Comparison of ENCODE assay signal across 7 mouse cellular contexts in genomic region chr12:22745067-22745466, GRCm38 (mm10).
DNase-seq lines count a peak whose midpoint lies in the region; ATAC-seq and TF ChIP-seq lines count a peak whose summit lies in the region.
"Not testable (repeated sequence)": the region's sequence is repeated elsewhere in the genome, so short reads cannot be mapped to it uniquely, and the experiment has no call there.

No protein-coding gene starts in this region.

- WGBS in hindbrain, embryonic 11.5 days: 11% methylated on average over 23 of the region's 43 CpGs
- WGBS in kidney, postnatal 0 days: 5% methylated on average over 22 of the region's 43 CpGs
- 4% methylated on average over 38 of the region's 43 CpGs for WGBS in liver, embryonic 15.5 days (ENCODE audit: insufficient replicate concordance)
- 13% methylated on average over 28 of the region's 43 CpGs for WGBS in midbrain, postnatal 0 days
- WGBS in stomach, embryonic 14.5 days: 8% methylated on average over 33 of the region's 43 CpGs

- H3K9ac ChIP-seq in hindbrain, embryonic 11.5 days (ENCODE audit: low read depth, low read length); kidney, postnatal 0 days (ENCODE audit: low read depth, low read length); liver, embryonic 15.5 days; midbrain, postnatal 0 days (replicated peaks; ENCODE audit: low read length, poor library complexity, severe bottlenecking); stomach, embryonic 14.5 days (replicated peaks; ENCODE audit: low read depth, low read length): not testable (repeated sequence)

- not testable (repeated sequence) for H3K27ac ChIP-seq in hindbrain, embryonic 11.5 days (ENCODE audit: low read depth, low read length); kidney, postnatal 0 days; liver, embryonic 15.5 days (replicated peaks); midbrain, postnatal 0 days (ENCODE audit: low read depth, low read length); stomach, embryonic 14.5 days (ENCODE audit: low read length)

- not testable (repeated sequence) for ATAC-seq in hindbrain, embryonic 11.5 days (ENCODE audit: low FRiP score); kidney, postnatal 0 days (replicated peaks; ENCODE audit: low FRiP score, low read depth); liver, embryonic 15.5 days (ENCODE audit: insufficient read depth); midbrain, postnatal 0 days (ENCODE audit: low FRiP score); stomach, embryonic 14.5 days (ENCODE audit: insufficient number of reproducible peaks, insufficient read depth, low FRiP score, low read depth)

- TF ChIP-seq CTCF in kidney, postnatal 0 days (IDR thresholded peaks at IDR 0.05; ENCODE audit: low read depth); midbrain, postnatal 0 days (IDR thresholded peaks at IDR 0.05): not testable (repeated sequence)

- H3K4me1 ChIP-seq in hindbrain, embryonic 11.5 days (replicated peaks; ENCODE audit: control insufficient read depth, insufficient read depth, low read length); kidney, postnatal 0 days (replicated peaks; ENCODE audit: insufficient read depth, low read length); liver, embryonic 15.5 days (replicated peaks); midbrain, postnatal 0 days (ENCODE audit: insufficient read depth, low read length); stomach, embryonic 14.5 days (ENCODE audit: control insufficient read depth, insufficient read depth, low read length): not testable (repeated sequence)

- H3K4me3 ChIP-seq in hindbrain, embryonic 11.5 days (ENCODE audit: low read depth, low read length): peak overlapping the region; percentile 19
- 0 out of 2 replicates have a peak overlapping the region, but pooled peaks have one; percentile 14 for H3K4me3 ChIP-seq in kidney, postnatal 0 days (replicated peaks; ENCODE audit: low read depth, low read length)
- not testable (repeated sequence) for H3K4me3 ChIP-seq in liver, embryonic 15.5 days (replicated peaks)
- H3K4me3 ChIP-seq in midbrain, postnatal 0 days (ENCODE audit: low read depth, low read length): 0 out of 2 replicates have a peak overlapping the region, but pooled peaks have one; percentile 8
- peak overlapping the region; percentile 26 for H3K4me3 ChIP-seq in stomach, embryonic 14.5 days (ENCODE audit: low read depth, low read length)

- not testable (repeated sequence) for H3K4me2 ChIP-seq in hindbrain, embryonic 11.5 days (replicated peaks; ENCODE audit: low read depth, low read length); midbrain, postnatal 0 days (ENCODE audit: low read depth, low read length, poor library complexity, severe bottlenecking)
- H3K4me2 ChIP-seq in kidney, postnatal 0 days (ENCODE audit: low read length): peak overlapping the region; percentile 41
- H3K4me2 ChIP-seq in liver, embryonic 15.5 days: peak overlapping the region; percentile 23; the same call in 1 of the 2 replicates
- peak overlapping the region; percentile 27; the same call in 1 of the 2 replicates for H3K4me2 ChIP-seq in stomach, embryonic 14.5 days (replicated peaks; ENCODE audit: low read depth, low read length)

- not testable (repeated sequence) for H3K9me3 ChIP-seq in hindbrain, embryonic 11.5 days (ENCODE audit: control insufficient read depth, low read length); kidney, postnatal 0 days (replicated peaks; ENCODE audit: low read length); liver, embryonic 15.5 days (replicated peaks); midbrain, postnatal 0 days (ENCODE audit: low read length); stomach, embryonic 14.5 days (ENCODE audit: control insufficient read depth, low read depth, low read length)

- DNase-seq in embryo, embryonic 10 days (ENCODE audit: low spot score): peak; percentile 4
- DNase-seq in gastrocnemius, postnatal 10 days: peak; percentile 4
- peak; percentile 8 for DNase-seq in hindbrain, embryonic 11.5 days (ENCODE audit: low spot score)
- not testable (repeated sequence) for DNase-seq in kidney, postnatal 0 days (ENCODE audit: low spot score); midbrain, postnatal 0 days (ENCODE audit: low spot score)

- H3K36me3 ChIP-seq in hindbrain, embryonic 11.5 days (ENCODE audit: control insufficient read depth, insufficient read depth, low read length); kidney, postnatal 0 days (ENCODE audit: insufficient read depth, low read length); liver, embryonic 15.5 days (replicated peaks); midbrain, postnatal 0 days (ENCODE audit: insufficient read depth, low read length); stomach, embryonic 14.5 days (ENCODE audit: control insufficient read depth, insufficient read depth, low read length): not testable (repeated sequence)

- H3K27me3 ChIP-seq in hindbrain, embryonic 11.5 days (ENCODE audit: control insufficient read depth, insufficient read depth, low read length); kidney, postnatal 0 days (ENCODE audit: insufficient read depth, low read length); liver, embryonic 15.5 days; midbrain, postnatal 0 days (ENCODE audit: insufficient read depth, low read length); stomach, embryonic 14.5 days (ENCODE audit: control insufficient read depth, insufficient read depth, low read length): not testable (repeated sequence)
